Mouse (Mus musculus) urinary bladder, postnatal 36 days (tissue): ENCODE data around the gene Papss1.
"Not testable (repeated sequence)": the region's sequence is repeated elsewhere in the genome, so short reads cannot be mapped to it uniquely, and the experiment has no call there.

Experiments
- DNase-seq, 2 experiments: peaks; one replicate each; pipeline ENCODE4 v3.0.0; 2022; ENCODE audit warnings: low spot score in 2 of 2, mixed read lengths in 1 of 2

Papss1 gene

DNA sequence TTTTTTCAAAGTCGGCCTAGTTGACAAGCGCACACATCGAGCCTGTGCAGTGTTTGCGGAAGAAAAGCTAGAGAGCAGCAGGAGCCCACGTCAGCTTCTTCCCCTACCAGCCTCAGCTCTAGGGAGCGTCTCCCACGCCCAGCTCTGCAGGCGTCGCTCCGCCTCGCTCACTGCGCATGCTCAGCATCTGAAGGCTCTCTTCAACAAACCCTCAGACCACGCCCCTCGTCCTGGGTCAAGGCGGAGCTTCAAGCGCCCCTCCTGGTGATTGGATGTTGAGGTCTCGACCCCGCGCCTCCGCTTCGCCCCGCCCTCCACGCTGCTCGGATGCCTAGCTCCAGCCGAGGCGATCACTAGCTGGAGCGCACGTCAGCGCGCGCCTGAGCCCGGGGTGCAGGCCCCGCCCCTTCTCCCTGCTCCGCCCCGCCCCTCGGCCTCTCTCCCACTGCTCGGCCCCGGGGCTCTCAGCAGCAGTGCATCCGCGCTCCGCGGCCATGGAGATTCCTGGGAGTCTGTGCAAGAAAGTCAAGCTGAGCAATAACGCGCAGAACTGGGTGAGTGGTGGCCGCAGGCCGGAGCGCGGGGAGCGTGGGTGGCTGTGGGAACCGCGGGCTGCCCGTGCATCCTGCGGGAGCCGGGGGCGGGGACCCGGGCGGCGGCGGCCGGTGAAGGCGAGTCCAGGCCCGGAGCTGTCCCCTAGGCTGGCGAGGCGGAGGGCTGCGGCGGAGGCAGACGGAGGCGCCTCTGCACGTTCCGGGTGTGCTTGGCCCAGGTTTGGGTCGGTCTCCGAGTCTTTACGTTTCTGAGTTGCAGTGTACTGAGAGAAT is at the start of gene Papss1:
Papss1 (plus strand) TSS at position 339 of the 827 bp plus-strand sequence.
- DNase-seq: peak; percentile 100

DNA sequence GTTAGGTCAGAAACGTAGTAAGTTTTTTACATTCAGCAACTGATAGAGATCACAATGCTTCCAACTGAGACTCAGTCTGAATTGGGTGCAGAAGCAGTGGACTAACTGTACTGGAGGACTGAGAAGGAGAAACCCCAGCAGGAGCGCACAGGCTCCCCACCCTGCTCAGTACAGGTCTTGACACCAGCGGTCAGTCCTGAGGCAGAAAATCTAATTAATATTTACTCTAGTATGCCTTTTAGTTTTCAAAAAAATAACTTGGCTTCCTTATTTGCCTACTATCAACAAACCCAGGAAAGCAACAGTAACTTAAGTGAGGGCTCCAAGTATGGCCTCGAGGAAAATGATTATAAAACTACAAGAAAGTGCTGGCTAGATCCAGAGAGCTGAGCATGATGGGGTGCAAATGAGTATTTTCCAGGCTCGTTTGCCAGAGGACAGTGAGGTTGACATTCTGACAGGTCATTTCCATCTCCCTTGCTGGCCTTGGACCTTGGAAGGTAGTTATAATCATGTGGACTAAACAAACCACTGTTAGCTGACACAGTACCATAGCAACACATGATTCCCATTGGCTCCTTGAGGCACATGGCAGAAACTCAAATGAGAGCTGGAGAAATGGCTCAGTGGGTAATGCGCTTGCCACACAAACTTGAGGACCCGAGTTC is 48.1 kb upstream of the Papss1 start:
- no peak for DNase-seq

DNA sequence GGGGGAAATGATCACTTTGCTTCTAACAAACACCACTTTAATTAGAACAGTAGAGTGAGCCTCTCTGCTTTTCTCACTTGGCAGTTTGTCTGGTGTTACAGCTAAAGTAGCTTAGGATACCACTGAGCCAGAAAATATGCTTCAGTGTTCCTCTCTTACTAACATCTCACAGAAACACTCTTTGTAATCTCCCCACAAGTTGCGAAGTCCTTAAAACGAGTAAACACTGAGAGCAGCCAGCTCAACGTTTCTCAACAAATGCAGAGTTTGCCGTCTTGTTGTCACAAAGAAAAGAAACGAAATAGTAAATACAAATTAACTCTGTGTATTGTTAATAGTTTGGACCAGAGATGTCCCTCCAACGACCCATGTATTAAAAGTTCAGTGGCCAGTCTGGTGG is 46.8 kb upstream of the Papss1 start:
- DNase-seq: no peak

DNA sequence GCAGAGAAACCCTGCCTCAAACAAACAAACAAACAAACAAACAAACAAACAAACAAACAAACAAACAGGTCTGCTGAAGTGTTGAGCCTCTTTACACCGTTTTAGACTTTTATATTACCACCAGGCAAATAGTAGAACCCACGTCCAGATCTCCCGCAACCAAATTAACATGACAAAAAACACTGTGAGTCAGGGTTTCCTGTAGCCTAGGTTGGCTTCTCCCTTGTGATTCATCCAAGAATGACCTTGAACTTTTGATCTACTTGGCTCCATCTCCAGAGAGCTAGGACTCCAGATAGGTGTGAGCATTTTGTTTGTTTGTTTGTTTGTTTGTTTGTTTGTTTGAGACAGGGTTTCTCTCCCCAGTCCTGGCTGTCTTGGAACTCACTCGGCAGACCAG is 43.4 kb upstream of the Papss1 start:
- no peak for DNase-seq

DNA sequence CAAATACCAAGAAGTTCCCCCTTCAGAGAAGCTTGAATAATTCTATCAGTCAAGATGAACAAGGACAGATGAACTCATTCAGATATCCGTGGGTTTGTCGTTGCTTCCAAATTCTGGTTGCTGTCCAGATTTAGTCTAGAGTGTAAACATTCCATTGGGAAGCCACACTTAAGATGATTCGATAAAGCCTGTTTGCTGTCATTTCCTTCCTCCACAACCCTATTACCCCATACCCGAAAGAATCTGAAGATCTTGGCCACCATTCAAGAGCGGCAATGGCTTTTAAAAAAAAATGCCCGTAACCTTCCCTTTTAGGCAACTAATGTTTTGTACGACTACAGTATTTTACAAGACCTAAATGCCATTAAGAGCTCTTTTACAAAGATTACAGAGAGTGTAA is 42.3 kb upstream of the Papss1 start:
- no peak for DNase-seq

GRCm38 (mm10) chr3:131523749-131524148 is 40.8 kb upstream of the Papss1 start:
- no peak for DNase-seq

GRCm38 (mm10) chr3:131524210-131524609 is 40.4 kb upstream of the Papss1 start:
- no peak for DNase-seq

DNA sequence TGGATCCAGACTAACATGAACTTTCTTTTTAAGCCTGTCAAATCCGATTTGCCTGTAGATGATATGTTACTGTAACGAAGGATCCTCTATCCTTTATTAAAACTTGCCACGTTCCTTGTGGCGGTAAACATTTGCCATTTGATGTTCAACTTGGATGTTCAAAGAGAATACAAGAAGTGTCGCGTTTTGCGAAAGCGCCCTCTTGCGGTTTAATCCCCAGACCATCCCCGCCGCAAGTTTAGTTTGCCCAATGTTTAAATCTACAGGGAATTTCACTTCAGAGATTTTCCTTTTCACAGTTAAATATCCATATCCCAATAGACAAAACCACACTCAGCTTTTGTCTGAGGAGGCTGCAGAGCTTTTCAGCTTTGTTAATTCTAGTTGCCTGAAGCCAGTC is 39.8 kb upstream of the Papss1 start:
- DNase-seq: peak in 1 of 2 experiments; percentile 44

DNA sequence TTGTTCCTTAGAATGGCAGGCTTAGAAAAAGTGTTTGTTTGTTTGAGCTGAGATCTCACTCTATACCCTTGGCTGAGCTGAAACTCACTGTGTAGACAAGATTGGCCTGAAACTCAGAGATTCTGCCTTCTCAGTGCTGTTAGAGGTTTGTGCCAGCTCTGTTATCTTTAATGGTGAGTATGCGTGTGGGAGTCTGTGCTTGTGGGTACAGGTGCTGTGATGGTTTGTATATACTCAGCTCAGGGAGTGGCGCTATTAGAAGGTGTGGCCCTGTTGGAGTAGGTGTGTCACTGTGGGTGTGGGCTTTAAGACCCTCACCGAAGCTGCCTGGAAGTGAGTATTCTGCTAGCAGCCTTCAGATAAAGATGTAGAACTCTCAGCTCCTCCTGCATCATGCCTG is 39.3 kb upstream of the Papss1 start:
- DNase-seq: no peak

- DNase-seq: no peak
These were observed 23.2 kb upstream of the Papss1 start for GRCm38 (mm10) chr3:131541244-131541942.

DNA sequence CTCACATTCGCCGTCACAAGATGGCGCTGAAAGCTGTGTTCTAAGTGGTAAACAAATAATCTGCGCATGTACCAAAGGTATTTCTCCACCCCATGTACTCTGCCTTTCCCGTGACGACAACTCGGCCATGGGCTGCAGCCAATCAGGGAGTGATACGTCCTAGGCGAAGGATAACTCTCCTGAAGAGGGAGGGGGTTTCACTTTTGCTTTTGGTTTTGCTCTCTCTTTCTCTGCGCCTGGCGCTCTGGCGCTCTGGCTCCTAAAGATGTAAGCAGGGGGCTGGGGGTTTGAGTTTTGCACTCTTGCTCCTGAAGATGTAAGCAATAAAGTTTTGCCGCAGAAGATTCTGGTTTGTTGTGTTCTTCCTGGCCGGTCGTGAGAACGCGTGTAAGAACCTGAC is 17.0 kb upstream of the Papss1 start:
- DNase-seq: not testable (repeated sequence)

DNA sequence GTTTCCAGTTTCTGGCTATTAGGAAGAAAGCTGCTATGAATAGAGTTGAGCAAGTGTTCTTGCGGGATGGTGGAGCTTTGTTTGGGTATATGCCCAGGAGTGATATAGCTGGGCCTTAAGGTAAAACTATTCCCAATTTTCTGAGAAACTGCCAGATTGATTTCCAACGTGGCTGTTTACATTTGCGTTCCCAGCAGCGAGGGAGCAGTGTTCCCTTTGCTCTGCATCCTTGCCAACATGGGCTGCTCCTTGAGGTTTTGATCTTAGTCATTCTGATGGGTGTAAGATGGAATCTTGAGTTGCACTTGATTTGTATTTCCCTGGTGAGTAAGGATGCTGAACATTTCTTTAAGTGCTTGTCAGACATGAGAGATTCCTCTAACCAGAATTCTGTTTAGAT is 14.5 kb upstream of the Papss1 start:
- DNase-seq: no peak

DNA sequence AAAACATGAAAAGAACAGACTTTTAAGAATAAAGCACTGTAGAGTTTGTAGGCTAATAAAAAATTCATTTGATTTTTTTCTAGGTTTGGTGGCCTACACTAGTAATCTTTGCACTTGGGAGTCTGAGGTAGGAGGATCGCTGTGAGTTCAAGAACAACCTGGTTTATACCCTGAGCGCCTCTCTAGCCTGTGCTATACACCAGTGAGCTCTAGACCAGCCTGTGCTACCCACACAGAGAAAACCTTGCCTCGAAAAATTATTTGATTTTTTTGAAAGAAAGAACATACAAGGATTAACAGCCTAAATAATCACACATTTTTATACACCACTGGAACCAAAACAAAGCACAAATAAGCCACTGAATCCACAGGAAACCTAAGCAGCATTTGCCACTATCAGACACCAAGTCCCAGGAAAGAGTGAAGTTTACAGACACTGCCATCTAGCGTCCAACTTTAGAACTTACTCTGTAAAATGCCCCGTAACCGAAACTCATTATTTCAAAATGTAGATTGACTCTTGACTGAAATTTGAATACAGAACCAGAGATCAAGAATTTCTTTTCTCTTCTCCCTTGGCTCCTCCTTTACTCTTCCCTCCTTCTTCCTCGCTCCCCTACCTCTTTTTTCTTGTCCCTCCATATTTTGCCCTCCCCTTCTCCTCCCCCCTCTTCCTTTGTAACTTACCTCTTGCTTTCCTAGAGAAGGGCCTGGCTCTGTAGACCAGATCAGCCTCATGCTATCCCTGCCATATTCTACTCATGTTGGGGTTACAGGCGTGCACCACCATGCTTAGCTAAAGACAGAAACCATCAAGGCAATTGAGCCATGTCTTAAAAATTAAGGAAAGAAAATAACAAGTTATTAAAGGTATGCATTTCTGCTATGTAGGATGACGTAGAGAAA is 12.0 kb upstream of the Papss1 start:
- DNase-seq: no peak

DNA sequence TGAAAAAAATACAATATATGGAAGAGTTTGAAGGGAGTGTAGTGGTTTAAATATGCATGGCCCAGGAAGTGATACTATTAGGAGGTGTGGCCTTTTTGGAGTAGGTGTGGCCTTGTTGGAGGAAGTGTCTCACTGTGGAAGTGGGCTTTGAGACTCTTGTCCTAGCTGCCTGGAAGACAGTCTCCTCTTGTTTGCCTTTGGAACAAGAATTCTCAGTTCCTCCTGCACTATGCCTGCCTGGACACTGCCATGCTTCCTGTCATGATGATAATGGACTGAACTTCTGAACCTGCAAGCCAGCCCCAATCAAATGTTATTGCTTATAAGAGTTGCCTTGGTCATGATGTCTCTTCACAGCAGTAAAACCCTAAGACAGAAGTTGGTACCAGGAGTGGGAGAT is 8.8 kb upstream of the Papss1 start:
- no peak for DNase-seq

- no peak for DNase-seq
These were observed 3.0 kb upstream of the Papss1 start for GRCm38 (mm10) chr3:131561591-131561990.

DNA sequence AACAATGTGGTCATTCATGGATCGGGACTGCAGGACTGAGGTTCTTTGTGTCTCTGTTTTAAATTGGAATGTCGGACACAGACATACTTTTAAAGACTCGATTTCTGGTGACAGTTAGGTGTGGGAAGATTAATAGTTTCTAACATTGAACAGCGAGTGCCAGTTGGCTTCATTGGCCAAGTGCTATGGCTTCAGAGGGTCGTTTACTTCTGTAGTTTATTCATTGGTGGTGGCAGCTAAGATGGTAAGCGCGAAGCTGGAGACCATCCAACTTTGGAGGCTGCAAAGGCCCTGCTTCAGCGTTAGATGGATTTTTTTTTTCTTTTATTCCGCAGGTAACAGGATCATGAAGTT is 666 bp downstream of the Papss1 start:
- no peak for DNase-seq

DNA sequence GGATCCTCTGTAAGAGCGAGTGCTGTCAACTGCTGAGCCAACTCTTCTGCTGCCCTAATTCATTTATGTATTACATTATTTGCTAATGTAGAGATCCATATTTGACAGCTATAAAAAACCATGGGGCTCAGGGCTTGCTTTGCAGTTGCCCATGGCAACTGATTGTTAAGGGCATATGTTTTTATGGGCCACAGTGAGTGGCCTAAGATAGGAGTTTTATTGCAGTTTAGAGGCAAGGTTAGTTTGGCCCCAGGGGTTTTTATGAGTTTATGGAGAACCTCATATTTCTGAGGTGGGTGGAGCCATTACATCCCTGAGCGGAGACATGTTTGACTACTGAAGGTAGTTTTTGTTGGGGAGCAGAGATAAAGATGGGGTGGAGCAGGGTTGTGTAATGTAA is 1.7 kb downstream of the Papss1 start:
- no peak for DNase-seq

- no peak for DNase-seq
These were observed 5.9 kb downstream of the Papss1 start for GRCm38 (mm10) chr3:131570506-131570905.

DNA sequence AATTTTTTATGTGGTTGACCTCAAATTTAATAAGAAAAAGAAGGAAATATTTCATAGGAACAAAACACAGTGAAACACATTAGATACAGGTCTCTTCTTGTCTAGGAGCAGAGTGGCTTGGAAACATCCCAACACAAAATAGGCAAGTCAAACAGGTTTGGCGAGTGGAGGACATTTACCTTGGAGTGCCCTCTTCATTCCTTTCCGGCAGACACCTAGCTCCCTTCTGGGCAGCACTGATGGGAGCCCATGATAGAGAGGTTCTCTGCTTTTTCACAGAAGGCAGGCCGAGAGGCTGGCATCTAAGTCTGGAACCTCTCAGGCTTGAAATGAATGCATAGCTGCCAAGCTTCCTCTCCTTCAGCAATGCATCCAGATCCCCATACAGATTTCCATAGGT is 9.0 kb downstream of the Papss1 start:
- DNase-seq: peak; percentile 44 to 52

DNA sequence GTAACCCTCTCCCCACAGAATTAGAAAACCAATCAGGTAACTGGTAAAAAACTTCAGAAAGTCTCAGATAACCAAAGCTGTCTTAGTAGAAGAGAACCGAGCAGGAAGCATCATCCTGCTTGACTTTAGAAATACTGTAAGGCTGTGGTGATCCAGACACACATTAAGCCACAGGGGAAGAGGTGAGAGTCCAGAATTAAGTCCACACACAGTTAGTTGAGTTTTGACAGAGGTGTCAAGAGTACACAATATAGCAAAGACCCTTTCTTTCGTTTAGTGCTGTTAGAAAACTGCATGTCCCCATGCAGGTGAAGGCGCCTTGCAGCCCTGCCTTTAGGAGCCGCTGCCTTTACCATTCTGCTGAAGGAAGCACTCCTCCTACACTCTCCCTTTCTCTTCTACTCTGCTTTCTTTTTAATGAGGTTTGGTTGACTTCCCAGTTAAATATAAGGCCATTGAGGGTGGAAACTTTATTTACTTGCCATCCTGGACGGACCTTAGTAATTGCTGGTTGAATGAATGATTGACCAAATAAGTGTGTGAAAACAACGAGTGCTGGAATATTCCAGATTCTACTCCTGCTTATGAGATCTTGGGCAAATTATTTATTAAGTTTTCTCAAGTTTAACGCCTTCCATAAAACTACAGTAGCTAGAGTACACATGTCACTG is 14.0 kb downstream of the Papss1 start:
- DNase-seq: no peak

- DNase-seq: no peak
These were observed 15.5 kb downstream of the Papss1 start for GRCm38 (mm10) chr3:131580040-131580439.
